Mouse (Mus musculus) liver, embryonic 11.5 days (tissue): Measurements from ENCODE around the gene Slc4a8. TPM values are rescaled to one million over a fixed set of nuclear protein-coding genes. Genes with fewer than 3 reads are reported as not detected.

ENCODE experiments used
- ATAC-seq: fragments of 200-750 bp; cut with Nextera tagmentation; replicated peaks from 2 replicates; pipeline ENCODE4 v1.8.0; 2017; ENCODE audit warnings: moderate number of reproducible peaks, mild to moderate bottlenecking, moderate TSS enrichment, moderate library complexity; ENCODE audit not compliant: low FRiP score
- DNase-seq: peaks from one replicate; pipeline ENCODE4 v3.0.0-alpha.2; 2017; ENCODE audit warnings: low spot score
- H3K27ac ChIP-seq: fragments of 300-500 bp; sonication (generic); 2 replicates; pipeline ENCODE4 v1.5.1; 2014; ENCODE audit warnings: mild to moderate bottlenecking, low read depth, low read length, control low read depth
- H3K27me3 ChIP-seq: fragments of 300-500 bp; sonication (generic); replicated peaks from 2 replicates; pipeline ENCODE4 v1.6.1; 2014; ENCODE audit warnings: low read length, mixed read lengths; ENCODE audit not compliant: control insufficient read depth, insufficient read depth
- H3K36me3 ChIP-seq: fragments of 300-500 bp; sonication (generic); 2 replicates; pipeline ENCODE4 v1.6.1; 2014; ENCODE audit warnings: mild to moderate bottlenecking, low read length, moderate library complexity, mixed read lengths; ENCODE audit not compliant: control insufficient read depth, insufficient read depth
- H3K4me1 ChIP-seq: fragments of 300-500 bp; sonication (generic); replicated peaks from 2 replicates; pipeline ENCODE4 v1.6.1; 2014; ENCODE audit warnings: low read length, mixed read lengths; ENCODE audit not compliant: control insufficient read depth, insufficient read depth
- H3K4me2 ChIP-seq: fragments of 300-500 bp; sonication (generic); 2 replicates; pipeline ENCODE4 v1.6.1; 2014; ENCODE audit warnings: mild to moderate bottlenecking, control low read depth, moderate library complexity
- H3K4me3 ChIP-seq: fragments of 300-500 bp; sonication (generic); 2 replicates; pipeline ENCODE4 v1.5.1; 2014; ENCODE audit warnings: low read depth, low read length, control low read depth
- H3K9ac ChIP-seq: fragments of 300-500 bp; sonication (generic); 2 replicates; pipeline ENCODE4 v1.6.1; 2014; ENCODE audit warnings: low read depth, low read length, control low read depth
- H3K9me3 ChIP-seq: fragments of 300-500 bp; sonication (generic); 2 replicates; pipeline ENCODE4 v1.6.1; 2016; ENCODE audit warnings: low read length, inconsistent platforms, mixed read lengths; ENCODE audit not compliant: control insufficient read depth
- WGBS: fragments of 180-500 bp; shearing (Covaris S2); extraction: QIAGEN DNeasy Blood & Tissue Kit; methylation state at CpG from one replicate; pipeline ENCODE4 v1.1.7; 2014; 5-methylcytosine and 5-hydroxymethylcytosine counted together
- polyA plus RNA-seq: library from polyadenylated mRNA; unstranded; fragments of >200 nt; fragmentation: Nextera tagmentation; extraction: Ambion mirVana; gene quantifications from 2 replicates; pipeline ENCODE4 v1.2.1, GENCODE M21; 2014

Slc4a8 gene
- 1.5 TPM in 2 replicates for polyA plus RNA-seq

DNA sequence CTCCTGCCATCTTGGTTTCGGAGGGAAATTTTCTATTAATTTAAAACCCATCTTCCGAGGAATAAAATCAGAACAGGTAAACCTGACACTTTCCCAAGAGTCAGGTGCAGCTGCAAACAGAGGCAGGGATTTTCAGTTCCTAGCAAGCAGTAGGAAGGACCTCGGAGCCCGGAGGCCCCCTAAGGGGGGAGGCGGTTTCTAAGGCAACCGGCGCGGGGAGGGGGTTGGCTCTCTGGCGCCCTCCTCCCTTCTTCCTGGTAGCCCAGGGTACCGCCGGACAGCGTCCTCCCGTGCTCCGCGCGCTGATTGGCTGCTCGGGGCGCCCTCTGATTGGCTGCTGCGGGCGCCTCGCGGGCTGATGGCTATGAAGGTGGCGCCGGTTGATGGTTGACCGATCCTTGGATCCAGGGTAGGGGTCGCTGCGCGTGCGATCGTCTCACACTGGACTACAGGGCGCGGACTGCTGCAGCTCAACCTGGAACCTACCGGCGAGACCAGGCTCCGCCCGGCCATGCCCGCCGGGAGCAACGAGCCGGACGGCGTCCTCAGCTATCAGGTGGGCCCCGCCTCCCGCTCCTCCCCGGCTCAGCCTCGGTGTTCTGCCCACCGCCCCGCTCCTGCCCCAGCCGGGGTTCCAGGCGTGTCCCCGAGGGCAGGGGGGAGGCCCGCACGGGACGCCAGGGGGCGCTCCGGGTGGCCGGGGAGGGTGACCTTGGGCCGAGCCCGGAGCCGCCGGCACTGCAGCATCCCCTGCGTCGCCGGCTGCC lies at the start of gene Slc4a8:
Gene Slc4a8, plus strand, starts transcription at position 329 of the 767 bp plus-strand sequence.
- Histone ChIP-seq H3K4me3 (peak within 1 kb of the TSS; percentile 56), H3K4me2 (peak within 1 kb of the TSS; percentile 78), H3K4me1 (0 out of 2 replicates have a peak, but pooled peaks cover 7% of the 10 kb centered on the region), H3K27me3 (peaks cover 45% of the 10 kb centered on the region), H3K9ac (no peak within 1 kb of the TSS), H3K9me3 (no peaks in the 10 kb centered on the region), H3K36me3 (no peaks in the 10 kb centered on the region), H3K27ac (no peak within 1 kb of the TSS)
- DNase-seq, result peak; percentile 86
- peak; percentile 85 for ATAC-seq
- 1% methylated on average over 61 of the region's 64 CpGs for WGBS

DNA sequence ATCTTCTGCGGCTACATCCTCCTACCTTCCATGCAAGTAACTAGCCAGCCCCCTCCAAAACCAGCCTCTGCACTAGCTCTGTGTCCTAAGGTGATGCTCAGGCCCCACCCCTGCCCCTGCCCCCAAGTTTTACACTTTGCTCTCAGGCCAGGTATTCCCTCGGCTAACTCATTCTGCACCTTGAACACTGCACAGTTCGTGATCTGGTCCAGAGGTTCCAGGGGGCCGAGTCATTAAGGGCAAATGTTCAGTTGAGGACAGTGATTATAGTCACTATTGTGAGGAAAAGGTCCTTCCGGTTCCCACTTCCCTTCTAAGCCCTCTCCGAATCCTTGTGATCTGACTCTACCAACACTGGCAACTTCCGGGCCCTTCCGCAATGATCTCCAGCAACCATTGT lies 47.1 kb upstream of the Slc4a8 start:
- H3K9me3 ChIP-seq, result no peaks in the 10 kb centered on the region
- no peak overlapping the region for H3K4me3 ChIP-seq
- no peak overlapping the region for H3K4me2 ChIP-seq
- H3K27ac ChIP-seq, result no peak overlapping the region
- 84% methylated on average over 8 of the region's 8 CpGs for WGBS
- H3K4me1 ChIP-seq, result no peaks in the 10 kb centered on the region
- H3K9ac ChIP-seq, result no peak overlapping the region
- H3K36me3 ChIP-seq, result no peaks in the 10 kb centered on the region
- no peak for ATAC-seq
- H3K27me3 ChIP-seq, result no peaks in the 10 kb centered on the region
- DNase-seq, result no peak

DNA sequence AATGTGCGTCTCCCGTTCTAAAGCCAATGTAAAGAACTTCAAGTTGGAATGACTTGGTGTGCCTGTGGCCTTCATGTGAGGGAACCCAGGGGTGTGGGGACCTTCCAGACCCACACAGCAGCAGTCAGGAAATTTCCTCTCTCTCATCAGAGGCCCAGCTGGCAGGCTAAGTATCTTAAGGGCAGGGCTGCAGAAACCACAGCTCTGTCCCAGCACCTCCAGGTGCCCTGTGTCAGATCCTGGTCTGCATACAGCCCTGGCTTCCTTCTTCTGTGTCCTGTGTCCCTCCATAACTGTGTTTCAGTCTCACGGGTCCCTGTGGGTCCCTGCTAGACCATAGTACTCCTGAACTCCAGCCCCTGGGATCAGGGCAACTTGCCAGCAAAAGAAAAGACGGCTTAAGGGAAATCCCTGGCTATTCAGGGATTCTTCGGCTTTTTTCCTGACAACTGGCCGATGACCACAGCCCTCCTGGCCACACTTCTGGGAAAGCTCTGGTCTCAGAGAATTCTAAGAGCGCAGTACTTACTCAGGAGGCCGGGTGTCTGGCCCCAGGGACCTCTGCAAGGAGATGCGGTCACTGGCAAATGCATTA lies 46.1 kb upstream of the Slc4a8 start:
- Histone ChIP-seq H3K4me2 (no peak overlapping the region), H3K27me3 (no peaks in the 10 kb centered on the region), H3K9me3 (no peaks in the 10 kb centered on the region), H3K9ac (no peak overlapping the region), H3K4me1 (no peaks in the 10 kb centered on the region), H3K36me3 (no peaks in the 10 kb centered on the region), H3K4me3 (no peak overlapping the region), H3K27ac (no peak overlapping the region)
- no peak for ATAC-seq
- no peak for DNase-seq
- 82% methylated on average over 9 of the region's 9 CpGs for WGBS

DNA sequence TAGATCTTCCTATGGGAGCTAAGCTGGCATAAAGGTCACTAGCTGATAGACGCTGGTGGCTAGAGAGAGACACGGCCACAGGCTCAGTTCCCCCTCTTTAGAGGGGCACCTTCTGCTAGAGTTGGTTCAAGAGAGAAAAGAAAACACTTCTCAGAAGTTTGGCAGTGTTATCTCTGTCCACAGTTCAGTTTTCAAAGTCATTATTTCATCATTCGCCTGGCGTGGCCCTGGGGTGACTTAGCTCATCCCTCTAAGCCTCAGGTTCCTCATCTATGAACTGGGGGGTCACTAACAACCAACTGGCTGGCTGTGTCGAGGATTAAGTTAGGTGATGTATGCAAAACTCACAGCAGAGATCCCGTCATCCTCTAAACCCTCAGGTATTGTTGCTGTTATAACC lies 43.6 kb upstream of the Slc4a8 start:
- Histone ChIP-seq H3K27ac (no peak overlapping the region), H3K9ac (no peak overlapping the region), H3K36me3 (no peaks in the 10 kb centered on the region), H3K9me3 (no peaks in the 10 kb centered on the region), H3K4me1 (peaks cover 6% of the 10 kb centered on the region), H3K27me3 (no peaks in the 10 kb centered on the region), H3K4me2 (no peak overlapping the region), H3K4me3 (no peak overlapping the region)
- no peak for DNase-seq
- ATAC-seq, result no peak
- WGBS, result 58% methylated on average over 6 of the region's 6 CpGs

DNA sequence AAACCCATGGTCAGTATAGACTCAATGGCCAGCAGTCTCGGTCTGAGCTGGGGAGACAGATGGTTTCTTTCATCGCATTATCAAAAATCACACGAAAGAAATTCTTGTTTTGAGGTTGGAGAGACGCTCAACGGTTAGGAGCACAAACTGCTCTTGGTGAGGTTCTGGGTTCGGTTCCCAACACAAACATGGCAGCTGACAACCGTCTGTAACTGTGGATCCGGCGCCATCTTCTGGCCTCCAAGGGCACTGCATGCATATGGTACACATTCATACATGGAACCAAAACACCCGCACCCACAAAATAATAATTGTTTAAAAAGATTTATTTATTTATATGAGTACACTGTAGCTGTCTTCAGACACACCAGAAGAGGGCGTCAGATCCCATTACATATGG lies 43.0 kb upstream of the Slc4a8 start:
- no peak overlapping the region for H3K9ac ChIP-seq
- no peaks in the 10 kb centered on the region for H3K9me3 ChIP-seq
- no peak overlapping the region for H3K4me2 ChIP-seq
- no peaks in the 10 kb centered on the region for H3K36me3 ChIP-seq
- DNase-seq (no peak), ATAC-seq (no peak)
- WGBS, result 77% methylated on average over 11 of the region's 11 CpGs
- H3K27me3 ChIP-seq, result peaks cover under 1% of the 10 kb centered on the region; the same call in 1 of the 2 replicates
- peaks cover 6% of the 10 kb centered on the region for H3K4me1 ChIP-seq
- H3K27ac ChIP-seq, result no peak overlapping the region
- no peak overlapping the region for H3K4me3 ChIP-seq

DNA sequence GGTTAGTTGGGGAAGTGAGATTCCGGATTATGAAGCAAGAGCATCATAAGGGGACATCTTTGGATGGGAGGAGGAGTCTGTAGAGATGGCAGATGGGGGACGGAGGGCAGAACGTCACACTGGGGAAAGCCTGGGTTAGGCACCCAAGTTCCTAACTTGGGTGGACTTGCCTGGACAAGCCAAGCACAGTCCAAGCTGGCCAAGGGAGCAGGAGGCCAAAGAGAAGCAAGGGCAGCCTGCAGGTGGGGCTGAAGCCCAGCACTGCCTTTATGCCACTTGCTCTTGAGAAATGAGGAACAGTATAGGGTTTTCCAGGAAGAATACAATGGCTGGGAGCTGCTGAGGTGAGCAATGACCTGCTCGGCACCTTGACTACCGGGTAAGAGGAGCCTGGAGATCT lies 42.3 kb upstream of the Slc4a8 start:
- H3K36me3 ChIP-seq, result no peaks in the 10 kb centered on the region
- 89% methylated on average over 5 of the region's 5 CpGs for WGBS
- peaks cover 6% of the 10 kb centered on the region for H3K4me1 ChIP-seq
- no peaks in the 10 kb centered on the region for H3K9me3 ChIP-seq
- H3K27me3 ChIP-seq, result peaks cover 7% of the 10 kb centered on the region; the same call in 1 of the 2 replicates
- H3K27ac ChIP-seq, result no peak overlapping the region
- H3K4me2 ChIP-seq, result no peak overlapping the region
- DNase-seq, result no peak
- H3K9ac ChIP-seq, result no peak overlapping the region
- ATAC-seq, result no peak
- H3K4me3 ChIP-seq, result no peak overlapping the region

DNA sequence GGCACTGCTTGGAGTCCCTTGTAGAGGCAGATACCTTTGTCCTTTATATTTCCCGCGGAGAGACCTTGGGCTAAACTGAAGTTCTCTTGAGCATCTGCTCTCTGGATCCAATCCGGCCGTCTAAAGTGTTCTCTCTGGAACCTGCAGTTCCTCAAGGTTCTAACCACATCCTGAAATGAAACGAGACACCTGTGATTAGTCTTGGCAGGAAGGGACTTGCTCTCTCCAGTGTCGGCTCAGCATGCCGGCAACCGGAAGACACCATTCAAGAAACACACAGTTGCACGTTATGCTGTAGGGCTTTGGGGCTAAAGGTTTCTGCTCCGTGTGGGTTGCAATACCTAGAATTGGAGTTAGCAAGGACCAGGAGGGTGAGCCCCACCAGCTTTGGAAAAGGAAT lies 41.5 kb upstream of the Slc4a8 start:
- no peak overlapping the region for H3K9ac ChIP-seq
- H3K4me3 ChIP-seq, result no peak overlapping the region
- DNase-seq, result no peak
- no peaks in the 10 kb centered on the region for H3K36me3 ChIP-seq
- no peak overlapping the region for H3K27ac ChIP-seq
- no peak for ATAC-seq
- peaks cover 8% of the 10 kb centered on the region; the same call in 1 of the 2 replicates for H3K27me3 ChIP-seq
- peaks cover 6% of the 10 kb centered on the region for H3K4me1 ChIP-seq
- no peaks in the 10 kb centered on the region for H3K9me3 ChIP-seq
- 80% methylated on average over 10 of the region's 10 CpGs for WGBS
- H3K4me2 ChIP-seq, result no peak overlapping the region

DNA sequence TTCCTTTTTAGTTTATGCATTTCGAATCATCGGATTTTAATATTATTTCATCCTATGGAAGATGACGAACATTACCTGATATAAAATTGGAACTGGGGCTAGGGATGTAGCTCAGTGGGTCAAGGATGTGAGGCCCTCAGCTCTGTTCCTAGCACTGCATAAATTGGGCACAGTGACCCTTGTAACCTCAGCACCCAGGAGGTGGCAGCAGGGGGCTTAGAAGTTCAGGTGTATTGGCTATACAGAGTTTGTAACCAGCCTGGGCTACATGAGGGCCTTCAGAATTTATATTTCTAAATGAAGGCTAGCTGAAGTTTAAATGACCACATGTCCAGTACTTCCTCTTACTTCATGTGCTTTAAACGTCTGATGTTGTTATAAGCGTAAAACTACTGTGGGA lies 40.1 kb upstream of the Slc4a8 start:
- Histone ChIP-seq H3K4me2 (no peak overlapping the region), H3K36me3 (no peaks in the 10 kb centered on the region), H3K9ac (no peak overlapping the region), H3K27me3 (peaks cover 8% of the 10 kb centered on the region; the same call in 1 of the 2 replicates), H3K9me3 (no peaks in the 10 kb centered on the region), H3K4me3 (no peak overlapping the region), H3K27ac (no peak overlapping the region), H3K4me1 (peaks cover 6% of the 10 kb centered on the region)
- ATAC-seq (no peak), DNase-seq (no peak)
- WGBS, result 80% methylated on average over 5 of the region's 5 CpGs

DNA sequence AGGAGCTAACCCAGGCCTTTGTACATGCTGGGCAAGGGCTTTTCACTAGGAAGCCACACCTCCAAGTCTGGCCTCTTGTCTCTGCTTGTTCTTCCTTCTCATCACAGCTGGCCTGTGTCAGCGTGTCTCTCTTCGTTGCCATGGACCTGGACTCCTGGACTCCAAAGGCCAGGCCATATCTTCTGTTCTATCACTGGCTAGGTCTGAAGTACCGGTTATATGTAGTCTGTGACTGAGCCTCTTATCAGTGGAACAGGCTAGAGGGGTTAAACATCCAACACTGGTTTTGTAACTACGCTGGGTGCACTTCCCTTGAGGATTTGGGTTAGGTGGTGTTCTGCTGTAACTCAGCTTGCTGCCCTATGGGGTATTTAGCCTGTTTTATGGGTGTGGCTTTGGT lies 39.5 kb upstream of the Slc4a8 start:
- ATAC-seq, result no peak
- WGBS, result 53% methylated on average over 4 of the region's 4 CpGs
- no peak overlapping the region for H3K4me3 ChIP-seq

More for the DNA sequence above, 39.5 kb upstream of the Slc4a8 start:
- H3K4me2 ChIP-seq, result no peak overlapping the region
- no peak for DNase-seq
- peaks cover 8% of the 10 kb centered on the region; the same call in 1 of the 2 replicates for H3K27me3 ChIP-seq
- no peak overlapping the region for H3K27ac ChIP-seq
- H3K36me3 ChIP-seq, result no peaks in the 10 kb centered on the region
- no peak overlapping the region for H3K9ac ChIP-seq
- H3K4me1 ChIP-seq, result peaks cover 6% of the 10 kb centered on the region
- no peaks in the 10 kb centered on the region for H3K9me3 ChIP-seq
